Mouse (Mus musculus) liver, adult 2 months (tissue): Measurements from ENCODE around the gene Mpv17l. TPM values are rescaled to one million over a fixed set of nuclear protein-coding genes. Genes with fewer than 3 reads are reported as not detected.
A peak's percentile ranks its signal among the peaks of the same experiment; 100 is the strongest.

Experiments
- DNase-seq: peaks from one replicate; pipeline ENCODE4 v3.0.0-alpha.2; 2011; ENCODE audit warnings: low read depth, low spot score; ENCODE audit errors: extremely low read depth
- H3K27ac ChIP-seq: fragments of 200-500 bp; replicated peaks from 2 replicates; pipeline ENCODE4 v1.5.1; 2012; ENCODE audit warnings: low read depth, mild to moderate bottlenecking, control low read depth, inconsistent platforms, low read length; ENCODE audit not compliant: insufficient read depth
- H3K27me3 ChIP-seq: fragments of 200-500 bp; 2 replicates; pipeline ENCODE4 v1.6.1; 2012; ENCODE audit warnings: mild to moderate bottlenecking, moderate library complexity, low read length, inconsistent platforms; ENCODE audit not compliant: control insufficient read depth, insufficient read depth
- H3K36me3 ChIP-seq: fragments of 200-500 bp; 2 replicates; pipeline ENCODE4 v1.6.1; 2012; ENCODE audit warnings: low read length, inconsistent platforms; ENCODE audit not compliant: control insufficient read depth, insufficient read depth
- H3K4me1 ChIP-seq: fragments of 200-500 bp; 2 replicates; pipeline ENCODE4 v1.6.1; 2011; ENCODE audit warnings: low read length; ENCODE audit not compliant: control insufficient read depth, insufficient read depth
- H3K4me3 ChIP-seq: fragments of 200-500 bp; 2 replicates; pipeline ENCODE4 v1.5.1; 2011; ENCODE audit warnings: low read depth, mild to moderate bottlenecking, control low read depth, low read length, moderate library complexity; ENCODE audit not compliant: insufficient read depth
- H3K79me2 ChIP-seq: fragments of 200-500 bp; 2 replicates; pipeline ENCODE4 v1.6.1; 2012; ENCODE audit warnings: inconsistent platforms, mild to moderate bottlenecking, low read length, moderate library complexity; ENCODE audit not compliant: control insufficient read depth, insufficient read depth
- H3K9ac ChIP-seq: fragments of 200-500 bp; 2 replicates; pipeline ENCODE4 v1.6.1; 2012; ENCODE audit warnings: low read depth, mild to moderate bottlenecking, control low read depth, inconsistent platforms, low read length
- CTCF ChIP-seq: fragments of 200-500 bp; IDR thresholded peaks from 2 replicates; pipeline ENCODE4 v1.5.1; 2011; ENCODE audit warnings: low read depth, low read length, control low read depth
- POLR2A ChIP-seq: fragments of 200-500 bp; IDR thresholded peaks from 2 replicates; pipeline ENCODE4 v1.6.1; 2011; ENCODE audit warnings: low read length, control low read depth; ENCODE audit not compliant: insufficient read depth; ENCODE audit errors: extremely low read depth
- WGBS: fragments of 180-500 bp; shearing (Covaris S2); methylation state at CpG from one replicate; pipeline ENCODE4 v1.1.7; 2018; 5-methylcytosine and 5-hydroxymethylcytosine counted together
- polyA plus RNA-seq: library from polyadenylated mRNA; depleted of rRNA; stranded (reverse); fragments of >200 nt; gene quantifications from 2 replicates; pipeline ENCODE4 v1.2.3, GENCODE M21; 2012
- total RNA-seq: library from RNA; depleted of rRNA; stranded (reverse); fragments of >200 nt; gene quantifications from 2 replicates; pipeline ENCODE4 v1.2.3, GENCODE M21; 2014

Mpv17l gene
- total and polyA plus RNA-seq, 2 experiments: 29.8 to 35.9 TPM

GRCm38 (mm10) chr16:13896357-13896756 lies 6.6 kb upstream of the Mpv17l start:
- Histone ChIP-seq H3K79me2 (peaks cover 36% of the 10 kb centered on the region), H3K9ac (no peak overlapping the region), H3K36me3 (no peaks in the 10 kb centered on the region), H3K4me3 (no peak overlapping the region), H3K27me3 (no peaks in the 10 kb centered on the region), H3K4me1 (peaks cover 24% of the 10 kb centered on the region), H3K27ac (no peak overlapping the region)
- TF ChIP-seq CTCF (no peak), POLR2A (no peak)
- 82% methylated on average over 3 of the region's 3 CpGs for WGBS
- no peak for DNase-seq

DNA sequence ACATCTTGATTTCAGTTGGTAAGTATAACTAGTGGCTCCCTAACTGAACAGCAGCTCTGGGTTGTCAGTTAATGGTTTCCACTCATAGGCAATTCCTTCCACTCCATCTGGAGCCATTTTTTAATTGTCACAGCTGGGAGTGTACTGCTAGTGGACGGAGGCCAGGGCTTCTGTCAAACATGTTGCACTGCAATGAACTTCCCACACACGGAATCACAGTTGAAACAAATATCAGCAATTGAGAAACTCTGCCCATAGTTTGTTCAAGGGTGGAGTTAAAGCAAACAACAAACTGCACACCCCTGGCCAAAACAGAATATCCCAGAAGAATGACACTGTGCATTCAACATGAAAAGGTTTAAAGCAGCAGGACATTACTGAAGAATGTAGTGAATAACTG lies 4.0 kb upstream of the Mpv17l start:
- Histone ChIP-seq H3K27me3 (no peaks in the 10 kb centered on the region), H3K79me2 (peaks cover 33% of the 10 kb centered on the region; the same call in 1 of the 2 replicates), H3K36me3 (no peaks in the 10 kb centered on the region), H3K9ac (no peak overlapping the region), H3K4me1 (peaks cover 23% of the 10 kb centered on the region), H3K4me3 (no peak overlapping the region), H3K27ac (no peak overlapping the region; the same call in 1 of the 2 replicates)
- 9% methylated on average over 2 of the region's 2 CpGs for WGBS
- no peak for TF ChIP-seq CTCF
- peak; percentile 96 for DNase-seq

- Histone ChIP-seq H3K4me1 (peaks cover 11% of the 10 kb centered on the region), H3K36me3 (peaks cover 3% of the 10 kb centered on the region; the same call in 1 of the 2 replicates), H3K79me2 (peaks cover 24% of the 10 kb centered on the region; the same call in 1 of the 2 replicates), H3K27ac (peak overlapping the region; percentile 80), H3K9ac (peak overlapping the region; percentile 90), H3K4me3 (peak overlapping the region; percentile 92), H3K27me3 (no peaks in the 10 kb centered on the region)
- TF ChIP-seq CTCF (no peak), POLR2A (no peak)
- under 1% methylated on average over 30 of the region's 30 CpGs for WGBS
- no peak for DNase-seq
Measured at GRCm38 (mm10) chr16:13902397-13902831, 547 bp upstream of the Mpv17l start.

DNA sequence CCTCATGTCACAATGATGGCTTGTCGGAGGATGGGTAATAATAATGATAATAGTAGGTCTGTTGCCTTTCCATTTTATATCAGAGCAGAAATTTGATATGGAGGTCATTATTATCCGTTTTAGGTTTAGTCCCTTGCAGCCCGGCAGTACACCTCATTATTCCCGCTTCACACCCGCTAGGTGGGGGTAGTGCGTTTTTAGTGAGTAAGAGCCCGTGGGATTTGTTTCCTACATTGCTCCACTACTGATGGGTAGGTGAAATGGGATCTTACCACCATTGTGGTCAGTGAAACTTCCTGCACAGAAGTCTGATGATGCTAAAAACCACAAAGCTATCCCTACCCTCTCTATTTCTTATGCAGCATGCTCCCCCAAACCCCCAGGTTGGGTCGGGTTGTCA lies 527 bp downstream of the Mpv17l start:
- no peak for DNase-seq
- H3K9ac ChIP-seq: peak overlapping the region; percentile 54
- peaks cover 8% of the 10 kb centered on the region for H3K4me1 ChIP-seq
- H3K79me2 ChIP-seq: peaks cover 21% of the 10 kb centered on the region; the same call in 1 of the 2 replicates
- TF ChIP-seq POLR2A (no peak), CTCF (peak; percentile 54)
- H3K27ac ChIP-seq: peak overlapping the region; percentile 56
- no peaks in the 10 kb centered on the region for H3K27me3 ChIP-seq
- 6% methylated on average over 8 of the region's 8 CpGs for WGBS
- peak overlapping the region; percentile 92 for H3K4me3 ChIP-seq
- H3K36me3 ChIP-seq: peaks cover 5% of the 10 kb centered on the region

GRCm38 (mm10) chr16:13907297-13907696 lies 4.3 kb downstream of the Mpv17l start:
- DNase-seq: no peak
- Histone ChIP-seq H3K36me3 (peaks cover 5% of the 10 kb centered on the region), H3K4me1 (no peaks in the 10 kb centered on the region; the same call in 1 of the 2 replicates), H3K27ac (no peak overlapping the region), H3K4me3 (no peak overlapping the region), H3K9ac (no peak overlapping the region), H3K27me3 (no peaks in the 10 kb centered on the region), H3K79me2 (peaks cover 7% of the 10 kb centered on the region; the same call in 1 of the 2 replicates)
- TF ChIP-seq POLR2A (no peak), CTCF (no peak)
- 90% methylated on average over 3 of the region's 3 CpGs for WGBS

DNA sequence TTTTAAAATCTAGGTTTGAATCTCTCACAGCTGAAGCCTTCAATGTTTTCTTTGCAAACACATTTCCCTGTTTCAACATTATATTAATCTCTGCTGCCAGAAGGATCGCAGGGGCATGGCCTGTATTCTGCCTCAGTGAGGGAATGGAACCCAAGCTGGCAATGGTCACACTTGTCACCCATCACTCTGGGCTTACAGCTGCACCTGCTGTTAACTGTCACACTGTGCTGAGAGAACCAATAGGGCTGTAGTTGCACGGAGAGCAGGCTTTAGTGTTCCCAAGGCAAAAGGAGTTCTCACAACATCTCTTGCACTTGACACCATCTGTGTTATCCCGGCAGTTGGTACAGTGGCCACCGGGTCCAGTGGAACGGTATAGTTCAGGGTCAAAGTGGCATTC lies 17.1 kb downstream of the Mpv17l start:
- no peak overlapping the region for H3K27ac ChIP-seq

More for the DNA sequence above, 17.1 kb downstream of the Mpv17l start:
- Histone ChIP-seq H3K4me3 (no peak overlapping the region), H3K27me3 (no peaks in the 10 kb centered on the region), H3K9ac (no peak overlapping the region), H3K79me2 (no peaks in the 10 kb centered on the region), H3K36me3 (no peaks in the 10 kb centered on the region), H3K4me1 (no peaks in the 10 kb centered on the region)
- TF ChIP-seq POLR2A (no peak), CTCF (no peak)
- no peak for DNase-seq
- WGBS: 87% methylated on average over 5 of the region's 5 CpGs
